Mouse (Mus musculus) MEL (cell line): ENCODE results near the gene Tmem175. TPM values are rescaled to one million over a fixed set of nuclear protein-coding genes. Genes with fewer than 3 reads are reported as not detected.

ENCODE experiments used
- DNase-seq: peaks from one replicate; pipeline ENCODE4 v3.0.0; 2011; ENCODE audit warnings: low read depth, low spot score
- H3K27ac ChIP-seq: 2 replicates; pipeline ENCODE4 v1.5.1; 2012; ENCODE audit warnings: low read depth, mild to moderate bottlenecking, control low read depth, low read length, moderate library complexity; ENCODE audit not compliant: control insufficient read depth
- H3K27me3 ChIP-seq, 2 experiments: fragments of 150-350 bp in 1 of 2; sonication (generic) in 1 of 2; 2 replicates each; pipeline ENCODE4 v1.6.1; 2012; ENCODE audit warnings: low read length in 2 of 2, mild to moderate bottlenecking in 2 of 2, improper control_type of control experiment in 1 of 2, moderate library complexity in 1 of 2; ENCODE audit not compliant: insufficient read depth in 2 of 2, control insufficient read depth in 1 of 2
- H3K36me3 ChIP-seq, 2 experiments: 2 replicates each; pipeline ENCODE4 v1.6.1; 2012 to 2014; ENCODE audit warnings: low read length in 2 of 2, improper control_type of control experiment in 1 of 2, inconsistent platforms in 1 of 2, mild to moderate bottlenecking in 1 of 2; ENCODE audit not compliant: insufficient read depth in 2 of 2, control insufficient read depth in 1 of 2
- H3K4me1 ChIP-seq, 2 experiments: fragments of 150-350 bp in 1 of 2; sonication (generic) in 1 of 2; 2 replicates each; pipeline ENCODE4 v1.6.1; 2012; ENCODE audit warnings: low read length in 2 of 2, improper control_type of control experiment in 1 of 2, mild to moderate bottlenecking in 1 of 2; ENCODE audit not compliant: insufficient read depth in 2 of 2, control insufficient read depth in 1 of 2
- H3K4me3 ChIP-seq, 2 experiments: fragments of 150-350 bp in 1 of 2; sonication (generic) in 1 of 2; 2 replicates each; pipeline ENCODE4 v1.5.1; 2012; ENCODE audit warnings: low read depth in 2 of 2, low read length in 2 of 2, mild to moderate bottlenecking in 2 of 2, moderate library complexity in 2 of 2, control low read depth in 1 of 2, improper control_type of control experiment in 1 of 2; ENCODE audit not compliant: control insufficient read depth in 1 of 2, insufficient read depth in 1 of 2
- H3K79me2 ChIP-seq: 2 replicates; pipeline ENCODE4 v1.6.1; 2012; ENCODE audit warnings: mild to moderate bottlenecking, low read length, moderate library complexity; ENCODE audit not compliant: control insufficient read depth, poor library complexity, insufficient read depth
- H3K9ac ChIP-seq: 2 replicates; pipeline ENCODE4 v1.6.1; 2012; ENCODE audit warnings: low read depth, mild to moderate bottlenecking, control low read depth, low read length, moderate library complexity; ENCODE audit not compliant: control insufficient read depth, poor library complexity, severe bottlenecking
- H3K9me3 ChIP-seq: fragments of 150-350 bp; sonication (generic); replicated peaks from 2 replicates; pipeline ENCODE4 v1.6.1; 2012; ENCODE audit warnings: mild to moderate bottlenecking, low read length, improper control_type of control experiment, moderate library complexity; ENCODE audit not compliant: insufficient read depth
- BHLHE40 ChIP-seq: IDR thresholded peaks from 2 replicates; pipeline ENCODE4 v1.6.1; 2012; ENCODE audit warnings: low read depth, mild to moderate bottlenecking, inconsistent platforms, low read length, improper control_type of control experiment, borderline replicate concordance
- CHD2 ChIP-seq: IDR thresholded peaks from 2 replicates; pipeline ENCODE4 v1.6.1; 2011; ENCODE audit warnings: low read length, improper control_type of control experiment
- CTCF ChIP-seq, 3 experiments: IDR thresholded peaks in 2 of 3; conservative IDR thresholded peaks in 1 of 3; 2 replicates each; pipeline ENCODE4 v1.5.1; 2011 to 2012; ENCODE audit warnings: low read length in 3 of 3, low read depth in 2 of 3, mild to moderate bottlenecking in 2 of 3, improper control_type of control experiment in 1 of 3, inconsistent platforms in 1 of 3, mixed read lengths in 1 of 3, moderate library complexity in 1 of 3; ENCODE audit not compliant: control insufficient read depth in 1 of 3, insufficient read depth in 1 of 3, poor library complexity in 1 of 3, severe bottlenecking in 1 of 3
- ETS1 ChIP-seq: IDR thresholded peaks from 2 replicates; pipeline ENCODE4 v1.6.1; 2012; ENCODE audit warnings: low read depth, mild to moderate bottlenecking, inconsistent platforms, low read length, improper control_type of control experiment, moderate library complexity
- GABPA ChIP-seq: IDR thresholded peaks from 2 replicates; pipeline ENCODE4 v1.6.1; 2012; ENCODE audit warnings: low read depth, mild to moderate bottlenecking, inconsistent platforms, low read length, improper control_type of control experiment, moderate library complexity
- HCFC1 ChIP-seq: IDR thresholded peaks from 2 replicates; pipeline ENCODE4 v1.6.1; 2012; ENCODE audit warnings: low read depth, mild to moderate bottlenecking, inconsistent platforms, low read length, improper control_type of control experiment, moderate library complexity
- KAT2A ChIP-seq: conservative IDR thresholded peaks from 2 replicates; pipeline ENCODE4 v1.6.1; 2012; ENCODE audit warnings: low read depth, low read length, improper control_type of control experiment, inconsistent platforms
- MEF2A ChIP-seq: IDR thresholded peaks from 2 replicates; pipeline ENCODE4 v1.6.1; 2014; ENCODE audit warnings: low read depth, mild to moderate bottlenecking, inconsistent platforms, low read length, improper control_type of control experiment; ENCODE audit not compliant: poor library complexity, insufficient replicate concordance, severe bottlenecking; ENCODE audit errors: extremely low read depth
- MYC ChIP-seq: IDR thresholded peaks from 2 replicates; pipeline ENCODE4 v1.6.1; 2011; ENCODE audit warnings: low read depth, mild to moderate bottlenecking, low read length, improper control_type of control experiment, moderate library complexity
- NELFE ChIP-seq: IDR thresholded peaks from 2 replicates; pipeline ENCODE4 v1.6.1; 2011; ENCODE audit warnings: low read depth, low read length, improper control_type of control experiment
- NRF1 ChIP-seq: IDR thresholded peaks from 2 replicates; pipeline ENCODE4 v1.6.1; 2014; ENCODE audit warnings: low read depth, mild to moderate bottlenecking, inconsistent platforms, low read length, improper control_type of control experiment, moderate library complexity; ENCODE audit not compliant: poor library complexity, insufficient read depth, severe bottlenecking
- POLR2A ChIP-seq, 2 experiments: IDR thresholded peaks; 2 replicates each; pipeline ENCODE4 v1.6.1; 2011 to 2012; ENCODE audit warnings: low read length in 2 of 2, mild to moderate bottlenecking in 2 of 2, control low read depth in 1 of 2, improper control_type of control experiment in 1 of 2, low read depth in 1 of 2, moderate library complexity in 1 of 2; ENCODE audit not compliant: control insufficient read depth in 1 of 2, insufficient read depth in 1 of 2, poor library complexity in 1 of 2
- RAD21 ChIP-seq: IDR thresholded peaks from 2 replicates; pipeline ENCODE4 v1.6.1; 2011; ENCODE audit warnings: mild to moderate bottlenecking, low read depth, low read length, improper control_type of control experiment
- RCOR1 ChIP-seq: IDR thresholded peaks from 2 replicates; pipeline ENCODE4 v1.6.1; 2012; ENCODE audit warnings: low read depth, mild to moderate bottlenecking, inconsistent platforms, low read length, improper control_type of control experiment
- SIN3A ChIP-seq: IDR thresholded peaks from 2 replicates; pipeline ENCODE4 v1.6.1; 2012; ENCODE audit warnings: low read length, improper control_type of control experiment, inconsistent platforms
- SMC3 ChIP-seq: IDR thresholded peaks from 2 replicates; pipeline ENCODE4 v1.6.1; 2011; ENCODE audit warnings: low read depth, low read length, improper control_type of control experiment
- TBP ChIP-seq: IDR thresholded peaks from 2 replicates; pipeline ENCODE4 v1.8.0; 2011; ENCODE audit warnings: low read depth, low read length, improper control_type of control experiment
- USF1 ChIP-seq: IDR thresholded peaks from 2 replicates; pipeline ENCODE4 v1.6.1; 2014; ENCODE audit warnings: low read depth, mild to moderate bottlenecking, inconsistent platforms, low read length, improper control_type of control experiment, moderate library complexity
- USF2 ChIP-seq, 2 experiments: IDR thresholded peaks; 2 replicates each; pipeline ENCODE4 v1.6.1; 2011 to 2012; ENCODE audit warnings: improper control_type of control experiment in 2 of 2, low read length in 2 of 2, borderline replicate concordance in 1 of 2, inconsistent platforms in 1 of 2, low read depth in 1 of 2, mild to moderate bottlenecking in 1 of 2; ENCODE audit not compliant: insufficient read depth in 1 of 2
- ZC3H11A ChIP-seq: IDR thresholded peaks from 2 replicates; pipeline ENCODE4 v1.6.1; 2012; ENCODE audit warnings: low read depth, mild to moderate bottlenecking, inconsistent platforms, low read length, improper control_type of control experiment
- ZMIZ1 ChIP-seq: IDR thresholded peaks from 2 replicates; pipeline ENCODE4 v1.6.1; 2012; ENCODE audit warnings: low read depth, mild to moderate bottlenecking, inconsistent platforms, low read length, improper control_type of control experiment, moderate library complexity
- ZNF384 ChIP-seq: IDR thresholded peaks from 2 replicates; pipeline ENCODE4 v1.6.1; 2012; ENCODE audit warnings: low read depth, mild to moderate bottlenecking, inconsistent platforms, low read length, improper control_type of control experiment
- polyA plus RNA-seq, 2 experiments: library from polyadenylated mRNA; stranded (reverse) in 1 of 2; unstranded in 1 of 2; fragments of >175 nt in 1 of 2; fragments of >200 nt in 1 of 2; gene quantifications; 2 replicates each; pipeline versions ENCODE4 v1.2.1 to v1.2.4; 2012; ENCODE audit warnings: low replicate concordance in 2 of 2, low read depth in 1 of 2; ENCODE audit not compliant: insufficient read length in 2 of 2, insufficient read depth in 1 of 2, missing spikeins in 1 of 2
- total RNA-seq: library from RNA; depleted of rRNA; stranded (reverse); fragments of 300-350 nt; gene quantifications from 2 replicates; pipeline ENCODE4 v1.2.3, GENCODE M21; 2012

Tmem175 gene
- total and polyA plus RNA-seq, 3 experiments = 19.3 to 39.2 TPM; not detected in 1

GRCm38 (mm10) chr5:108671757-108672156, 42.2 kb downstream of the Tmem175 start:
- Histone ChIP-seq H3K9ac (no peak overlapping the region), H3K27ac (no peak overlapping the region), H3K4me1 (peaks cover 23 to 51% of the 10 kb centered on the region in 2 experiments), H3K27me3 (no peaks in the 10 kb centered on the region), H3K9me3 (no peaks in the 10 kb centered on the region), H3K79me2 (peaks cover 34% of the 10 kb centered on the region), H3K36me3 (peaks cover 2 to 39% of the 10 kb centered on the region in 2 experiments; a peak in 3 of 4 replicates), H3K4me3 (no peak overlapping the region)
- no peak for TF ChIP-seq GABPA
- peak; percentile 38 to 58 (median 52); a peak in 5 of 6 replicates for TF ChIP-seq CTCF (IDR thresholded peaks at IDR 0.05 in 2 of 3, conservative IDR thresholded peaks at IDR 0.05 in 1 of 3; ENCODE audit: control insufficient read depth in 1 of 3, insufficient read depth in 1 of 3, low read depth in 2 of 3, low read length in 3 of 3, poor library complexity in 1 of 3, severe bottlenecking in 1 of 3)
- TF ChIP-seq ZMIZ1 = 0 out of 2 replicates have a peak, but pooled peaks have one; percentile 21
- 0 out of 2 replicates have a peak, but pooled peaks have one; percentile 2 for TF ChIP-seq SMC3
- TF ChIP-seq POLR2A (IDR thresholded peaks at IDR 0.05; ENCODE audit: control insufficient read depth in 1 of 2, insufficient read depth in 1 of 2, low read depth in 1 of 2, low read length in 2 of 2, poor library complexity in 1 of 2) = 0 out of 4 replicates have a peak, but pooled peaks of 1 of the 2 experiments have one; percentile 24
- no peak for TF ChIP-seq CHD2
- no peak for TF ChIP-seq RAD21
- peak; percentile 37 for DNase-seq

GRCm38 (mm10) chr5:108674624-108675023, 45.1 kb downstream of the Tmem175 start:
- no peaks in the 10 kb centered on the region for H3K9me3 ChIP-seq
- H3K36me3 ChIP-seq = peaks cover 2 to 40% of the 10 kb centered on the region in 2 experiments; a peak in 3 of 4 replicates
- TF ChIP-seq USF2 (IDR thresholded peaks at IDR 0.05; ENCODE audit: borderline replicate concordance in 1 of 2, insufficient read depth in 1 of 2, low read depth in 1 of 2, low read length in 2 of 2) = 0 out of 4 replicates have a peak, but pooled peaks of 1 of the 2 experiments have one; percentile 1
- no peak for TF ChIP-seq TBP
- peak; percentile 75 for TF ChIP-seq USF1
- H3K27ac ChIP-seq = peak overlapping the region; percentile 96
- H3K9ac ChIP-seq = peak overlapping the region; percentile 60
- peak overlapping the region; percentile 33 to 78 for H3K4me3 ChIP-seq
- H3K4me1 ChIP-seq = peaks cover 15 to 55% of the 10 kb centered on the region in 2 experiments; a peak in 3 of 4 replicates
- peak; percentile 37 for DNase-seq
- no peaks in the 10 kb centered on the region for H3K27me3 ChIP-seq
- H3K79me2 ChIP-seq = peaks cover 35% of the 10 kb centered on the region

GRCm38 (mm10) chr5:108675251-108675816, 45.8 kb downstream of the Tmem175 start, which contains the start of gene Slc26a1:
Gene Slc26a1, minus strand, starts transcription at chr5:108675569.
- Histone ChIP-seq H3K9me3 (no peaks in the 10 kb centered on the region), H3K27ac (peak within 1 kb of the TSS; percentile 96), H3K4me3 (peak within 1 kb of the TSS; percentile 33 to 78), H3K4me1 (peaks cover 11 to 52% of the 10 kb centered on the region in 2 experiments; a peak in 3 of 4 replicates), H3K79me2 (peaks cover 33% of the 10 kb centered on the region), H3K9ac (peak within 1 kb of the TSS; percentile 66), H3K27me3 (no peaks in the 10 kb centered on the region), H3K36me3 (peaks cover 2 to 40% of the 10 kb centered on the region in 2 experiments; a peak in 3 of 4 replicates)
- peak; percentile 93 for DNase-seq
- TF ChIP-seq ZMIZ1 (peak; percentile 81; the same call in 1 of the 2 replicates), SIN3A (peak; percentile 90), ZNF384 (no peak), MYC (0 out of 2 replicates have a peak, but pooled peaks have one; percentile 39), ETS1 (peak; percentile 91), HCFC1 (peak; percentile 52; the same call in 1 of the 2 replicates), NELFE (peak; percentile 48; the same call in 1 of the 2 replicates), MEF2A (no peak), USF2 (IDR thresholded peaks at IDR 0.05; ENCODE audit: borderline replicate concordance in 1 of 2, insufficient read depth in 1 of 2, low read depth in 1 of 2, low read length in 2 of 2) (no peak), ZC3H11A (no peak), BHLHE40 (0 out of 2 replicates have a peak, but pooled peaks have one; percentile 7), RCOR1 (no peak; the same call in 1 of the 2 replicates), NRF1 (no peak), KAT2A (no peak; the same call in 1 of the 2 replicates), CTCF (IDR thresholded peaks at IDR 0.05 in 2 of 3, conservative IDR thresholded peaks at IDR 0.05 in 1 of 3; ENCODE audit: control insufficient read depth in 1 of 3, insufficient read depth in 1 of 3, low read depth in 2 of 3, low read length in 3 of 3, poor library complexity in 1 of 3, severe bottlenecking in 1 of 3) (no peak)
